Mouse (Mus musculus) adrenal gland, postnatal 14 days (tissue): ENCODE data around the gene Lars2. TPM values are rescaled to one million over a fixed set of nuclear protein-coding genes. Genes with fewer than 3 reads are reported as not detected.

Source experiments
- DNase-seq: peaks from one replicate; pipeline ENCODE4 v3.0.0; 2021; ENCODE audit warnings: mixed read lengths
- total RNA-seq: library from RNA; stranded (reverse); gene quantifications from 2 replicates; pipeline ENCODE4 v1.2.3, GENCODE M21; 2021

Gene Lars2
- total RNA-seq, 1 experiment from 2014 or later, result 81.4 TPM

DNA sequence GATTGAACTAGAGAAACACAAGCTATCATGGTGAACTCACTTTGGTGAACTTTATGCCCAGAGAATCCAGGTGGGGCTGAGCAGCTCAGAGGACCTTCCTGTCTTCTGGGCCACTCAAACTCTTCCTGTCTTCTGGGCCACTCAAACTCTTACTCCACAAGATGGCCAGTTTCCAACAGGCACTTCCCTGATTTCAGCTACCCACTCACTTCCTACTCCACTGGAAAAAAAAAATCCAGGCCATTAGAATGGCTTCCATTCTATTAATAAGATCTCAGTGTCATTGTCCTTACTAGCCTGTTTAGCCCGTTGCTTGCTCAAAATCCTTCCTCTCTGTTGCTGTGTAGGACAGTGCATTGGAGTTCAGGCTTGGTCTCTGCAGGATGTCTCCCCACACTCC lies 108.8 kb downstream of the Lars2 start:
- DNase-seq, result peak; percentile 31

DNA sequence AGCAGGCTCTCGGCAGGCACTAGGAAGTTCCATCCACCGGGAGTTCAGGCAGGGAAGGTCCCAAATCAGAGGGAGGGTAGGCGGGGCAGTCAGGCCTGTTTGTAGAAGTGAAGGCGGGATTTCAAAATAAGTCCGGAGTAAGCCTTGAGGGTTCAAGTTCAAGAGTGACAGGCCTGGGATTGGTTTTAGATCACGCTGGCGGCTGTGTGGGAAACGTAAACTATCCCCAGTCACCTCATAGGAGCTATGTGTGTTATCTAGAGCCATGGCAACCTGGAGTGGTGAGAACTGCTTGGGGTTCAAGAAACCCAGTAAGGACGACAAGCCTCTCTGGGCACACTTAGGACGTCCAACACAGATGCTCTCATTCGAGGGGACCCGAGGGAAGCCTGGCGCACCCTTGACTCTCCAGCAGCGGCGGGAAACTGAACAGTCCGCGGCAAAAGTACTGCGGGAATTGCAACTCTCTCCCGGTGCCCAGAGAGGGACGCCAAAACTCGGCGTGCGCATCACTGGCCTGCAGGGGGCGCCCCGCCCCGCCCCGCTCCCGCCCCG lies 111.4 kb downstream of the Lars2 start:
- DNase-seq, result peak; percentile 53

- peak; percentile 82 for DNase-seq
Measured at GRCm38 (mm10) chr9:123478586-123479195, 112.0 kb downstream of the Lars2 start, which contains the start of gene Limd1. TSS of gene Limd1 (plus strand) at chr9:123478706.

GRCm38 (mm10) chr9:123479196-123479669 lies 112.5 kb downstream of the Lars2 start:
- peak; percentile 32 for DNase-seq

- DNase-seq, result no peak
Measured at GRCm38 (mm10) chr9:123479876-123480252, 113.1 kb downstream of the Lars2 start.

DNA sequence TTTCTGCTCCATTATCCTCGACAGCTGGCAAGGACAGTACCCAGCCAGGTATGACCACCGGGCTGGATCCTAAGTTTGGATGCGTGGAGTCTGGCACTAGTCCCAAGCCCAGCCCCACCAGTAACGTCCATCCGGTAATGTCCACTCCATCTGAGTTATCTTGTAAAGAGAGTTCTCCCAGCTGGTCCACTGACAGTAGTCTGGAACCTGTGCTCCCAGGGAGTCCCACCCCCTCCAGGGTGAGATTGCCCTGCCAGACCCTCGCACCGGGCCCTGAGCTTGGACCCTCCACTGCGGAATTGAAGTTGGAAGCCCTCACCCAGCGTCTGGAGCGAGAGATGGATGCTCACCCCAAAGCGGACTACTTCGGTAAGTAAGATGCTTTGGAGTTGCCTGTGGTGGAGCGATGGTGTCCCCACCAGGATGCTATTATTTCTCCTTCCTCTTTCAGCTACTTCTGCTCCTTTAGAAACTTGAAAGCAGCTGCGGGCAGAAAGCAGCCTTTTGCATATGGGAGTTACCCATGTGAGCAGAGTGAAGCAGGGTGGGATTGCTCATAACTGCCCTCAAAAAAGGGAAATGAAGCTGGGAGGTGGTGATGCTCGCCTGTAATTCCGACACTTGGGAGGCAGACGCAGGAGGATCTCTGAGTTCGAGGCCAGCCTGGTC lies 113.7 kb downstream of the Lars2 start:
- DNase-seq, result no peak

GRCm38 (mm10) chr9:123481136-123481535 lies 114.4 kb downstream of the Lars2 start:
- DNase-seq, result no peak

GRCm38 (mm10) chr9:123483598-123483997 lies 116.9 kb downstream of the Lars2 start:
- no peak for DNase-seq

GRCm38 (mm10) chr9:123484830-123485229 lies 118.1 kb downstream of the Lars2 start:
- DNase-seq, result no peak

- DNase-seq, result no peak
Measured at GRCm38 (mm10) chr9:123485561-123485960, 118.8 kb downstream of the Lars2 start.

DNA sequence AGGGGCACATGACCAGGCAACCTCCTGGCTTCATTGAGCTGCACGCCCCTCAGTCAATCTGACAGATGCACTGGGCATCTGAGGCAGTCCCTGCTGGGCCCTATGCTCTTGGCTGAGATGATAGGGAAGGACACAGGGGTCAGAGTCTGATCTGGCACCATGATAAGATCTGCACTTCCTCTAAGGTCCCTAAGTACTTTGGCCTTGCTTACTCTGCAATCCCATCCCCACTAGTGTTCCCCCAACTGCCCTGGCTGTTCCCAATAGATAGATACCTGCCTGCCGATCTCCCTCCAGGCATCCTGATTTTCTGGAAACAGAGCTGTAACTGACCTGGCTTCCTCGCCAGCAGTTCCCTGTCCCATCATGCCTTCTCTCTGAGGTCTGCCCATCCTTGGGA lies 119.9 kb downstream of the Lars2 start:
- no peak for DNase-seq

- no peak for DNase-seq
Measured at GRCm38 (mm10) chr9:123489073-123489472, 122.3 kb downstream of the Lars2 start.

- peak; percentile 47 for DNase-seq
Measured at GRCm38 (mm10) chr9:123489727-123490343, 123.1 kb downstream of the Lars2 start.

DNA sequence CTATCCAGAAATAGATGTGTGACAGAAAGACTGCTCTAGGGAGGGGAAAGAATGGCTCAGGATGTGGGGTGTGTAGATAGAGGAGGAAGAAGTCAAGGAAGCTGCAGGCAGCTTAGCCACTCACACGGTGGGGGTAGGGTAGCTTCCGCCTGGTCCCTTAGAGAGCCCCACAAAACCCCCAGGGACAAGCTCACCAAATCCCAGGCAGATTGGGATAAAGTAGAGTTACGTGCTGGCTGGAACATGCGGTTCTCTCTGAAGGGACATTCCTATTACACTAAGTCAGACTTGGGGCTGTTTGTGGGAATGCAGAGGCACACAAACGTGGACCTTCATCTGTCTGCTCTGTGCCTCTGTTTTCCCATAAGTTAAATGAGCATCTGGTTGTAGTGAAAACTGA lies 124.2 kb downstream of the Lars2 start:
- DNase-seq, result peak; percentile 54

DNA sequence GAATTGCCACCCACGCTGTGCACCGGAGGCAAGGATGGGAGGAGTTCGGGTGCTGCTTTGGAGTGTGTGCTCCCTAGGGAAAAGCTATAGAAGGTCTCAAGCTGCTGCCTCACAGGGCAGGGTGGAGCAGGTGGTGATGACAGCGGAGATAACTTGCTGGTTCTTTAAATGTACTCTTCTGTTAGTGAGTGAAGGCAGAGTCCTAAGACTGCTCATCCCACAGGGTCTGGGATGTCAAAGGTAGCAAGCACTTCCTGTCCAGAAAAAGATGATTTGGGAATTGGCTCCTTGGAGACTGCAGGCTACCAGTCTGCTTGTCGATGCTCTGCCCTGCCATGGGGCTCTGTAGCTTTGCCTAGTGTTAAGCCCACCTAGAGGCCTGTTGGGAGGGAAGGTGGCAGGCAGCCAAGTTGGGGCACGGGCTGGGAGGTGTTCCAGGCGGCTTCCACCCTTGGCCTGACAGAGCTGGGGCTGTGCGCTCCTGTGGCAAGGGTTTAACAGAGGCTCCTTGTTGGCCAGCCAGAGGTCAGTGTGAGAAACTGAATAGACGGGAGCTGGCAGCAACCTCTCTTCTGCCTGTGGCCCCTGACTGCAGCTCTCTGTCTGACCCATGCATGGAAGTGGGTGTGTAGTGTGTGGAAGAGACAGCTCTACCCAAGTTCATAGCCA lies 125.3 kb downstream of the Lars2 start:
- peak; percentile 55 for DNase-seq

DNA sequence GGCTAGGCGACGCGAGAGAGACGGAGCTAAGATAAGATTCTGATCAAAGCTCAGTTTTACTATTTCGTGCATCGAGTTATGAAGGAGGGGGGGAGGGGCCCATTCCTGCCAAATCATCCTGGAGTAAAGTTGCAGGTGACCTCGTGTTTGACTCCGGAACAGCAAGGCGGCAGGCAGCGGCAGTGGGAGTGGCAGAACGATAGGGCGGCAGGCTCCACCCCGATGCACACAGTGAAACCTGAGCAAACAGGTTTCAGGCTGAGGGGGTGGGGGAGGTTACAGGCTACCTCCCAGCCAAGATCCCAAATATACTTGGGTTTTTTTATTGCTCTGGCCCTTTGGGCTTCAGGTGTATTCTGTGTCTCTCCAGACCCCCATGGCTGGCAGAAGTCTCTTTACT lies 129.9 kb downstream of the Lars2 start:
- peak; percentile 8 for DNase-seq

DNA sequence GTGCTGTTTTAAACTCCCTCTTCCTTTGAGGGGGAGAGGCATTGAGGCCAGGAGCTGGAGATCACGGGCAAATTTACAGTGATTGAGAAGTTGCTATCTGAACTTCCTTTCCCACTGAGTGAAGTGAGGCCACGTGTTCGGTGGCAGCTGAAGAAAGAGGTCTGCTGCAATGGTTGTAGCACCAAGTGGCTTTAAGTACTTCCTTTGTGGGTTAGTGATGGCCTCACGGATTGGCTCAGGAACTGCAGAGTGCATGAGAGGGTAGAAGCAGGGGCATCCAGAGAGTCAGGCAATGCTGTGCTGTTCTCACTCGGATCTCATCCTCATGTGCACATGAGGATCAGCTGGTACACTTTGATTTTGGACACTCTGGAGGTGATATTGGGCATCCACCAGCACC lies 131.2 kb downstream of the Lars2 start:
- DNase-seq, result no peak

DNA sequence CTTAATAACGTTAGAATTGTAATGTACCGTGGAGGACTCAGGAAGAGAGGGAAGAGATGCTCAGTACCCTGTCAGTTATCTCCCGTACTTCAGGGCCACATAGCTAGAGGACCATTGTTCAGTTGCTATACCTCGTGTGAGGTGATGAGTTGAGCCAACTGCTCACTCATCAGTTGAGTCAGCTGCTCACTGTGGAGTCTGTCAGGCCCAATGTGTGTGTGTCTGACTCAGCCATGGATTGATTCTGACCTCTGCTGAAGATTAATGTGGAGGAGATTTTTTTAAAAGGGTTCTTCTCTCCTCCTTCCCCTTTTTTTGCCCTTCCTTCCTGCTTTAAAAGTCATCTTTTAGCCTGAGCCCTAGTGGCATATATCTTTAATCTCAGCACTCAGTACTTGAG lies 133.8 kb downstream of the Lars2 start:
- DNase-seq, result peak; percentile 37

- no peak for DNase-seq
Measured at GRCm38 (mm10) chr9:123503171-123503834, 136.6 kb downstream of the Lars2 start.

DNA sequence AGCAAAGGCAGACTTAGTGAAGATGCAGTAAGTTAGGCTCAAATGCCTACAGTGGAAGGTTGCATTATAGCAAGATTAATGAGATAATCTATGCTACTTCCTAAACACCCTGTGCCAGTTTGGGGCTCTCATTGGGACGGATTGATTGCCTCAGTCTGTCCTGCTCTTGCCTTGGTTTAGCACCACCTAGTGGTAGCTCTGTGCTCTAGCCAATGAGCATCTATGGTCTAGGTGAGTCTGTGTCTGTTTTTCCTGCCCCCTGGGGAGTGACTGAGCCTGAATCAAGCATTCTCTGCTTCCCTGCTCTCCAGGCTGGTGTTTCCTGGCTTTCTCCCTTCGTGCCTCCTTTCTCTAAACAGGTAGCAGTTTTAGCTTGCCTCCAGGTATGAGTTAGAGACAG lies 137.6 kb downstream of the Lars2 start:
- peak; percentile 78 for DNase-seq

DNA sequence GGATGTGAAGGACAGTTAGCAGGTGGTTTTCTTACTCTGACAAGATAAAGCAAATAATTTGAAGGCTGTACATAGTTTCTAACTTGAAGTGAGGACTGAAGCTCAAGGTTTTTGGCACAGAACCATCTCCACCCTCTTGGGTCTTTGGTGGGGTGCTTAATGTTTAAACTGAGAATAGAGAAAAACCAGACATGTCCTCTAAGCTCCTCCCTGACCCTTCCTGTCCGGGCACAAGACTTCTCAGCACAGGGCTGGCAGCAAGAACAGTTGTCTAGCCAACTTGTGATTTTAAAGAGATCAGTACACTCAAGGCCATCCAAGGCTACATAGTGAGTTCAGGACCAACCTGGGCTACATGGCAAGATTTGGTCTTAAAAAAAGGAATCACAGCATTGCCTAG lies 138.9 kb downstream of the Lars2 start:
- no peak for DNase-seq
